Mouse (Mus musculus) hindbrain, embryonic 12.5 days (tissue): ENCODE results near the gene Sh3gl1. TPM values are rescaled to one million over a fixed set of nuclear protein-coding genes. Genes with fewer than 3 reads are reported as not detected.

Experiments used
- ATAC-seq: fragments of 200-750 bp; cut with Nextera tagmentation; 2 replicates; pipeline ENCODE4 v1.8.0; 2017; ENCODE audit warnings: moderate TSS enrichment; ENCODE audit not compliant: low FRiP score
- H3K27ac ChIP-seq: fragments of 300-500 bp; sonication (generic); 2 replicates; pipeline ENCODE4 v1.5.1; 2016; ENCODE audit warnings: mild to moderate bottlenecking
- H3K27me3 ChIP-seq: fragments of 300-500 bp; sonication (generic); 2 replicates; pipeline ENCODE4 v1.6.1; 2016; ENCODE audit warnings: mild to moderate bottlenecking
- H3K36me3 ChIP-seq: fragments of 300-500 bp; sonication (generic); 2 replicates; pipeline ENCODE4 v1.6.1; 2016; ENCODE audit warnings: mild to moderate bottlenecking
- H3K4me1 ChIP-seq: fragments of 300-500 bp; sonication (generic); 2 replicates; pipeline ENCODE4 v1.6.1; 2016
- H3K4me2 ChIP-seq: fragments of 300-500 bp; sonication (generic); replicated peaks from 2 replicates; pipeline ENCODE4 v1.6.1; 2016; ENCODE audit warnings: mild to moderate bottlenecking
- H3K4me3 ChIP-seq: fragments of 300-500 bp; sonication (generic); 2 replicates; pipeline ENCODE4 v1.5.1; 2016; ENCODE audit warnings: mild to moderate bottlenecking
- H3K9ac ChIP-seq: fragments of 300-500 bp; sonication (generic); 2 replicates; pipeline ENCODE4 v1.6.1; 2016; ENCODE audit warnings: mild to moderate bottlenecking, moderate library complexity
- H3K9me3 ChIP-seq: fragments of 300-500 bp; sonication (generic); replicated peaks from 2 replicates; pipeline ENCODE4 v1.6.1; 2016; ENCODE audit warnings: mild to moderate bottlenecking
- WGBS: fragments of 180-500 bp; shearing (Covaris S2); methylation state at CpG from one replicate; pipeline ENCODE4 v1.1.7; 2016; 5-methylcytosine and 5-hydroxymethylcytosine counted together
- polyA plus RNA-seq: library from polyadenylated mRNA; unstranded; fragments of >200 nt; fragmentation: Nextera tagmentation; extraction: Ambion mirVana; gene quantifications from 2 replicates; pipeline ENCODE4 v1.2.1, GENCODE M21; 2016

Sh3gl1 gene
- polyA plus RNA-seq, 1 experiment from 2014 or later = 141 TPM

GRCm38 (mm10) chr17:56024476-56024875 is 12.0 kb downstream of the Sh3gl1 start:
- Histone ChIP-seq H3K27ac (no peak overlapping the region), H3K4me3 (no peak overlapping the region), H3K4me2 (no peak overlapping the region), H3K27me3 (no peaks in the 10 kb centered on the region), H3K9ac (no peak overlapping the region), H3K9me3 (no peaks in the 10 kb centered on the region), H3K36me3 (peaks cover 22% of the 10 kb centered on the region), H3K4me1 (peaks cover 14% of the 10 kb centered on the region)
- 75% methylated on average over 2 of the region's 2 CpGs for WGBS
- no peak for ATAC-seq

GRCm38 (mm10) chr17:56023386-56023785 is 13.0 kb downstream of the Sh3gl1 start:
- no peaks in the 10 kb centered on the region for H3K9me3 ChIP-seq
- no peak overlapping the region for H3K9ac ChIP-seq
- peaks cover 28% of the 10 kb centered on the region for H3K36me3 ChIP-seq
- H3K27me3 ChIP-seq = no peaks in the 10 kb centered on the region
- H3K4me3 ChIP-seq = no peak overlapping the region
- H3K27ac ChIP-seq = no peak overlapping the region
- no peak overlapping the region for H3K4me2 ChIP-seq
- H3K4me1 ChIP-seq = peaks cover 14% of the 10 kb centered on the region
- ATAC-seq = no peak
- WGBS = 87% methylated on average over 5 of the region's 5 CpGs

GRCm38 (mm10) chr17:56022989-56023290 is 13.5 kb downstream of the Sh3gl1 start:
- 79% methylated on average over 4 of the region's 4 CpGs for WGBS
- H3K27me3 ChIP-seq = no peaks in the 10 kb centered on the region
- no peak overlapping the region for H3K4me3 ChIP-seq
- H3K4me2 ChIP-seq = no peak overlapping the region
- H3K4me1 ChIP-seq = peaks cover 14% of the 10 kb centered on the region
- H3K9ac ChIP-seq = no peak overlapping the region
- ATAC-seq = no peak
- peaks cover 28% of the 10 kb centered on the region for H3K36me3 ChIP-seq
- H3K27ac ChIP-seq = peak overlapping the region; percentile 24; the same call in 1 of the 2 replicates
- H3K9me3 ChIP-seq = no peaks in the 10 kb centered on the region

GRCm38 (mm10) chr17:56022131-56022988 is 14.1 kb downstream of the Sh3gl1 start:
- H3K36me3 ChIP-seq = peaks cover 30% of the 10 kb centered on the region
- H3K4me3 ChIP-seq = no peak overlapping the region
- H3K9me3 ChIP-seq = no peaks in the 10 kb centered on the region
- peaks cover 14% of the 10 kb centered on the region for H3K4me1 ChIP-seq
- no peak overlapping the region for H3K4me2 ChIP-seq
- ATAC-seq = no peak
- 61% methylated on average over 2 of the region's 2 CpGs for WGBS
- H3K27me3 ChIP-seq = no peaks in the 10 kb centered on the region
- H3K27ac ChIP-seq = peak overlapping the region; percentile 24; the same call in 1 of the 2 replicates
- no peak overlapping the region for H3K9ac ChIP-seq

GRCm38 (mm10) chr17:56021161-56021910 is 15.1 kb downstream of the Sh3gl1 start:
- Histone ChIP-seq H3K27me3 (no peaks in the 10 kb centered on the region), H3K4me2 (no peak overlapping the region), H3K36me3 (peaks cover 38% of the 10 kb centered on the region), H3K9ac (no peak overlapping the region), H3K4me1 (peaks cover 14% of the 10 kb centered on the region), H3K9me3 (no peaks in the 10 kb centered on the region), H3K27ac (peak overlapping the region; percentile 31; the same call in 1 of the 2 replicates), H3K4me3 (no peak overlapping the region)
- no peak for ATAC-seq
- 87% methylated on average over 4 of the region's 4 CpGs for WGBS

GRCm38 (mm10) chr17:56020400-56021084 is 15.9 kb downstream of the Sh3gl1 start:
- H3K4me1 ChIP-seq = peaks cover 14% of the 10 kb centered on the region
- H3K36me3 ChIP-seq = peaks cover 46% of the 10 kb centered on the region
- H3K27me3 ChIP-seq = no peaks in the 10 kb centered on the region
- H3K9me3 ChIP-seq = no peaks in the 10 kb centered on the region
- H3K4me2 ChIP-seq = no peak overlapping the region
- ATAC-seq = no peak
- no peak overlapping the region for H3K4me3 ChIP-seq
- WGBS = 97% methylated on average over 6 of the region's 6 CpGs
- peak overlapping the region; percentile 56; the same call in 1 of the 2 replicates for H3K27ac ChIP-seq
- no peak overlapping the region for H3K9ac ChIP-seq

GRCm38 (mm10) chr17:56018347-56019131 is 17.9 kb downstream of the Sh3gl1 start:
- Histone ChIP-seq H3K9me3 (no peaks in the 10 kb centered on the region), H3K36me3 (peaks cover 58% of the 10 kb centered on the region), H3K4me2 (no peak overlapping the region), H3K9ac (no peak overlapping the region; the same call in 1 of the 2 replicates), H3K4me3 (no peak overlapping the region), H3K4me1 (peaks cover 13% of the 10 kb centered on the region), H3K27me3 (no peaks in the 10 kb centered on the region), H3K27ac (0 out of 2 replicates have a peak overlapping the region, but pooled peaks have one; percentile 17)
- ATAC-seq = peak; percentile 30; the same call in 1 of the 2 replicates
- 79% methylated on average over 20 of the region's 20 CpGs for WGBS

GRCm38 (mm10) chr17:56017848-56018247 is 18.6 kb downstream of the Sh3gl1 start:
- no peak for ATAC-seq

GRCm38 (mm10) chr17:56016793-56017785 is 19.3 kb downstream of the Sh3gl1 start:
- H3K27ac ChIP-seq = no peak overlapping the region
- 83% methylated on average over 15 of the region's 15 CpGs for WGBS
- peaks cover 70% of the 10 kb centered on the region for H3K36me3 ChIP-seq

More at GRCm38 (mm10) chr17:56017848-56018247, 18.6 kb downstream of the Sh3gl1 start:
- Histone ChIP-seq H3K4me1 (peaks cover 6% of the 10 kb centered on the region), H3K4me3 (no peak overlapping the region), H3K27ac (0 out of 2 replicates have a peak overlapping the region, but pooled peaks have one; percentile 17), H3K9me3 (no peaks in the 10 kb centered on the region), H3K4me2 (no peak overlapping the region), H3K9ac (no peak overlapping the region), H3K27me3 (no peaks in the 10 kb centered on the region), H3K36me3 (peaks cover 64% of the 10 kb centered on the region)
- 84% methylated on average over 7 of the region's 7 CpGs for WGBS

GRCm38 (mm10) chr17:56016382-56016781 is 20.1 kb downstream of the Sh3gl1 start:
- Histone ChIP-seq H3K4me2 (no peak overlapping the region), H3K36me3 (peaks cover 77% of the 10 kb centered on the region), H3K9me3 (no peaks in the 10 kb centered on the region), H3K27me3 (no peaks in the 10 kb centered on the region), H3K4me1 (peaks cover 3% of the 10 kb centered on the region), H3K4me3 (no peak overlapping the region), H3K9ac (no peak overlapping the region), H3K27ac (no peak overlapping the region)
- no peak for ATAC-seq
- WGBS = 92% methylated on average over 8 of the region's 8 CpGs

More at GRCm38 (mm10) chr17:56016793-56017785, 19.3 kb downstream of the Sh3gl1 start:
- H3K4me3 ChIP-seq = no peak overlapping the region
- H3K27me3 ChIP-seq = no peaks in the 10 kb centered on the region
- no peak for ATAC-seq
- no peak overlapping the region for H3K4me2 ChIP-seq
- H3K9me3 ChIP-seq = no peaks in the 10 kb centered on the region
- H3K9ac ChIP-seq = no peak overlapping the region
- H3K4me1 ChIP-seq = no peaks in the 10 kb centered on the region
